Mouse (Mus musculus): Measurements from ENCODE around the gene Tmcc1. TPM values are rescaled to one million over a fixed set of nuclear protein-coding genes. Genes with fewer than 3 reads are reported as not detected.

Gene Tmcc1
- polyA plus RNA-seq, 1 experiment from 2014 or later: 21.0 TPM

DNA sequence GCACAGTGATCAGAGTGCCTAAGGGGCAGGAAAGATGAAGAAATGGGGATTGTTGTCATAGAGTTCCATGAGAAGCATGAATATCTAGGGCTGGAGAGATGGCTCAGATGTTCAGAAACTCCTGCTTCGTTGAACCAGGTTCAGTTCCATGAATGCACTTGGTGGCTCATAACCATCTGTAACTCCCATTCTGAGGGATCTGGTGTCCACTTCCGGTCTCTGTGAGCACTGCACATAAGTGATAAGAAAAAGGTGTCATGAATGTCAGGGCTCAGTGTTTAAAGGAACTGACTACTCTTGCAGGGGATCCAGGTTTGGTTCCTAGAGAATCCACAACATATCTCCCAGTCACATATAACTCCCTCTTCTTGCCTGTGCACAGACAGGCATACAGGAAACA, 6.4 kb upstream of the Tmcc1 start:
- no peak overlapping the region for H3K4me3 ChIP-seq (ENCODE audit: low read depth, low read length)
- H3K27ac ChIP-seq (ENCODE audit: low read depth, low read length): no peak overlapping the region
- no peaks in the 10 kb centered on the region for H3K9me3 ChIP-seq (ENCODE audit: control insufficient read depth, low read length)
- 84% methylated on average over 2 of the region's 2 CpGs for WGBS
- ATAC-seq (replicated peaks; ENCODE audit: low FRiP score) (no peak), DNase-seq (ENCODE audit: low spot score) (no peak)
- no peak overlapping the region for H3K4me2 ChIP-seq (ENCODE audit: low read depth, low read length, severe bottlenecking)
- H3K36me3 ChIP-seq (ENCODE audit: control insufficient read depth, insufficient read depth, low read length): no peaks in the 10 kb centered on the region
- H3K4me1 ChIP-seq (replicated peaks; ENCODE audit: control insufficient read depth, insufficient read depth, low read length): no peaks in the 10 kb centered on the region
- H3K9ac ChIP-seq (ENCODE audit: low read length): no peak overlapping the region
- no peaks in the 10 kb centered on the region for H3K27me3 ChIP-seq (ENCODE audit: control insufficient read depth, insufficient read depth, low read length)

DNA sequence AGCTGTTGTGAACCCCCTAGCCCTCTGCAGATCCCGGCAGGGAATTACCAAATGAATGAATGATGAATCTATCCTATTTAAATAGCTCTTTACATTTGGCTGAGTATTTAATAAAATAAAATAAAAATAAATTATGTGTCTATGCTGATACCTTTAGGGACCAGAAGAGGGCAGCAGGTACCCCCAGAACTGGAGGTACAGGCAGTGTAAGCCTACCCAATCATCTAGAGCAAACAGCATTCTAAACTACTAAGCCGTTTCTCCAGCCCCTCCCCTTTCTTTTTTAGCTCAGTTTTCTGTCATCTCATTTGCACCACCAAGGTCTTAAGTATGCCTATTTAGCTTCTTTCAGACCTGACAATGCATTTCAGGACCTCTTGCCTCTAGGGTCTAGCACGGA, 4.9 kb upstream of the Tmcc1 start:
- H3K36me3 ChIP-seq (ENCODE audit: control insufficient read depth, insufficient read depth, low read length): no peaks in the 10 kb centered on the region
- H3K9ac ChIP-seq (ENCODE audit: low read length): no peak overlapping the region
- peaks cover 2% of the 10 kb centered on the region; the same call in 1 of the 2 replicates for H3K4me1 ChIP-seq (replicated peaks; ENCODE audit: control insufficient read depth, insufficient read depth, low read length)
- H3K9me3 ChIP-seq (ENCODE audit: control insufficient read depth, low read length): no peaks in the 10 kb centered on the region
- 49% methylated on average over 3 of the region's 3 CpGs for WGBS
- H3K27ac ChIP-seq (ENCODE audit: low read depth, low read length): no peak overlapping the region
- no peak overlapping the region for H3K4me2 ChIP-seq (ENCODE audit: low read depth, low read length, severe bottlenecking)
- H3K27me3 ChIP-seq (ENCODE audit: control insufficient read depth, insufficient read depth, low read length): no peaks in the 10 kb centered on the region
- H3K4me3 ChIP-seq (ENCODE audit: low read depth, low read length): no peak overlapping the region
- no peak; the same call in 1 of the 2 replicates for ATAC-seq (replicated peaks; ENCODE audit: low FRiP score)
- no peak for DNase-seq (ENCODE audit: low spot score)

DNA sequence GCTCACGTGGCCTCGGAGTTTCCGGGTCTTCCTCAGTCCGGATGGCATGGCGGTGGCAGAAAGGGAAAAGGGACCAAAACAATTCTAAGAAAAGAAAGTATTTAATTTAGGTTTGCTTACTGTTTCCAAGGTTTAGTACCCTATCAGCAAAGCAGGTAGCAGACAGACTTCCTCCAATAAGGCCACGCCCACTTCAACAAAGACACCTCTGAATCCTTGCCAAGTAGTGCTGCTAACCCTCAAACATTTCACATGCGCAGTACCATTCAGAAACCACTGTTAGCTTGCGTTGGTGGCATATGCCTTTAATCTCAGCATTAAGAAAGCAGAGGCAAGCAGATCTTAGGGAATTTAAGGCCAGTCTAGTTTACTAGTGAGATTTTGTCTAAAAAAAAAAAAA, 2.5 kb upstream of the Tmcc1 start:
- WGBS: 68% methylated on average over 8 of the region's 8 CpGs
- Histone ChIP-seq H3K4me3 (ENCODE audit: low read depth, low read length) (no peak overlapping the region), H3K4me2 (ENCODE audit: low read depth, low read length, severe bottlenecking) (no peak overlapping the region), H3K27me3 (ENCODE audit: control insufficient read depth, insufficient read depth, low read length) (no peaks in the 10 kb centered on the region), H3K9ac (ENCODE audit: low read length) (no peak overlapping the region), H3K9me3 (ENCODE audit: control insufficient read depth, low read length) (no peaks in the 10 kb centered on the region), H3K27ac (ENCODE audit: low read depth, low read length) (no peak overlapping the region), H3K36me3 (ENCODE audit: control insufficient read depth, insufficient read depth, low read length) (no peaks in the 10 kb centered on the region), H3K4me1 (replicated peaks; ENCODE audit: control insufficient read depth, insufficient read depth, low read length) (peaks cover 4% of the 10 kb centered on the region; the same call in 1 of the 2 replicates)
- ATAC-seq (replicated peaks; ENCODE audit: low FRiP score): no peak
- DNase-seq (ENCODE audit: low spot score): no peak

DNA sequence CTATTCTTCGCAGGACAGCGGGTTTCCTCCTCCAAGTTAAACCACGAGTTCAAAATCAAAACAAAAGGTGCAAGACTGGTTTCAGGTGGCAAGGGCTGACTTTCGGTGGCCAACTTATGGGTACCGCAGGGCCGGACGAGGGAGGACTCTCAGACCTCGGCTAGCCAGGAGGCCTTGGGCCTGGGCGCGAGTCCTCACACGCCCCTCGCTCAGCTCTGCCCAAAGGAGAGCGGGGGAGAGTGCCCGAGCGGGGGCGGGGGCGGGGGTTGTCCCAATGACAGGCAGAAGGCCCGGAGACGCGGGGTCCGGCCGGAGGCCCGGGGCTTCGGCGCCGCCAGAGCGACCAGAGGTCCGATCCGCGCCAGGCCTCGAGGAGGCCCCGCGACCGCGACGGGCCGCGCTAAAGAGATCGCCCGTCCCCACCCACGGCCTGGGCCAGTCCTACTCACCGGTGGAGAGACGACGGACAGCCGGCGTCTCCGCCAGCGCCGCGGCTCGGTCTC, 426 bp downstream of the Tmcc1 start:
- H3K27me3 ChIP-seq (ENCODE audit: control insufficient read depth, insufficient read depth, low read length): no peaks in the 10 kb centered on the region
- H3K9me3 ChIP-seq (ENCODE audit: control insufficient read depth, low read length): no peaks in the 10 kb centered on the region
- DNase-seq (ENCODE audit: low spot score): peak; percentile 84
- H3K27ac ChIP-seq (ENCODE audit: low read depth, low read length): peak overlapping the region; percentile 50
- H3K4me3 ChIP-seq (ENCODE audit: low read depth, low read length): peak overlapping the region; percentile 87
- ATAC-seq (replicated peaks; ENCODE audit: low FRiP score): peak; percentile 89
- H3K36me3 ChIP-seq (ENCODE audit: control insufficient read depth, insufficient read depth, low read length): no peaks in the 10 kb centered on the region
- H3K4me1 ChIP-seq (replicated peaks; ENCODE audit: control insufficient read depth, insufficient read depth, low read length): peaks cover 4% of the 10 kb centered on the region; the same call in 1 of the 2 replicates
- H3K4me2 ChIP-seq (ENCODE audit: low read depth, low read length, severe bottlenecking): peak overlapping the region; percentile 89
- WGBS: under 1% methylated on average over 39 of the region's 51 CpGs
- H3K9ac ChIP-seq (ENCODE audit: low read length): peak overlapping the region; percentile 89

DNA sequence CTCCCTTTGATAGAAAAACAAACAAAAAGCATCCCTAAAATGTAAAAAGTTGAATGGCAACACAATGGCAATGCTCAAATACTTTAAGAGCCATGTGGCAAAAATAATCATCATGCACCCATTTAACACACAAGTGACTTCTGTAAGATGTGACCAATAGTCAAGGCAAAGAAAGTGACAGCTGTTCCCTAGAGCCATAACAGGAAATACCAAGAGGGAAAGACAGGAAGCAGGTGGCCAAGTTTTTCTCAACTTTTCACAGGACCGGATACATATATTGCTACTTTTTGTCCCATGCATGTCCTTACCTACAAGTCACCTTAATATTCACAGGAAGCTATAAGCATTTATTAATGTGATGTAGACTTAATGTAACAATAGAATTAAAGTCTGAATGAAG, 3.9 kb downstream of the Tmcc1 start:
- Histone ChIP-seq H3K27ac (ENCODE audit: low read depth, low read length) (no peak overlapping the region), H3K4me3 (ENCODE audit: low read depth, low read length) (no peak overlapping the region), H3K4me2 (ENCODE audit: low read depth, low read length, severe bottlenecking) (no peak overlapping the region), H3K4me1 (replicated peaks; ENCODE audit: control insufficient read depth, insufficient read depth, low read length) (peaks cover 4% of the 10 kb centered on the region; the same call in 1 of the 2 replicates), H3K9me3 (ENCODE audit: control insufficient read depth, low read length) (no peaks in the 10 kb centered on the region), H3K36me3 (ENCODE audit: control insufficient read depth, insufficient read depth, low read length) (no peaks in the 10 kb centered on the region), H3K27me3 (ENCODE audit: control insufficient read depth, insufficient read depth, low read length) (no peaks in the 10 kb centered on the region), H3K9ac (ENCODE audit: low read length) (no peak overlapping the region)
- WGBS: 80% methylated on average over 1 of the region's 1 CpGs
- DNase-seq (ENCODE audit: low spot score) (no peak), ATAC-seq (replicated peaks; ENCODE audit: low FRiP score) (no peak)

DNA sequence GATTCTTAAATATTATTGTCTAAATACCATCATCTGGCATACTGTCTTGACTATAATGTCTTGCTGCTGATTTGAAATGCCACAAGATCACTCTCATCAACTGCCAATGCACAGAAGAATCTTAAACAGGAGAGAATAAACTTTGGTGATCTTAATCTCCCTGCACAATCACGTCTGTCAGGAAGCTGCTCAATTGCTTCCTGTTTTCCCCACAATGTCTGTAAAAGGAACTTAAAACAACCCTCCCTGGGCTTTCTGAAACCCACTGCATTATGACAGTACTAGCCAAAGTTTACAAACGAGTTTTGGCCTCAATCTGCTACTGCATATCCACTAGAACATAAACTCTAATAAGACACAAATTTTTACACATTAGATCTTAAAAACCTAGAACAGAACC, 6.8 kb downstream of the Tmcc1 start:
- H3K4me2 ChIP-seq (ENCODE audit: low read depth, low read length, severe bottlenecking): no peak overlapping the region
- H3K36me3 ChIP-seq (ENCODE audit: control insufficient read depth, insufficient read depth, low read length): no peaks in the 10 kb centered on the region
- ATAC-seq (replicated peaks; ENCODE audit: low FRiP score): no peak
- H3K4me3 ChIP-seq (ENCODE audit: low read depth, low read length): no peak overlapping the region
- H3K27me3 ChIP-seq (ENCODE audit: control insufficient read depth, insufficient read depth, low read length): no peaks in the 10 kb centered on the region
- H3K9ac ChIP-seq (ENCODE audit: low read length): no peak overlapping the region
- WGBS: 54% methylated on average over 2 of the region's 2 CpGs
- no peak overlapping the region for H3K27ac ChIP-seq (ENCODE audit: low read depth, low read length)
- no peak for DNase-seq (ENCODE audit: low spot score)
- H3K9me3 ChIP-seq (ENCODE audit: control insufficient read depth, low read length): no peaks in the 10 kb centered on the region
- H3K4me1 ChIP-seq (replicated peaks; ENCODE audit: control insufficient read depth, insufficient read depth, low read length): 0 out of 2 replicates have a peak, but pooled peaks cover 2% of the 10 kb centered on the region

DNA sequence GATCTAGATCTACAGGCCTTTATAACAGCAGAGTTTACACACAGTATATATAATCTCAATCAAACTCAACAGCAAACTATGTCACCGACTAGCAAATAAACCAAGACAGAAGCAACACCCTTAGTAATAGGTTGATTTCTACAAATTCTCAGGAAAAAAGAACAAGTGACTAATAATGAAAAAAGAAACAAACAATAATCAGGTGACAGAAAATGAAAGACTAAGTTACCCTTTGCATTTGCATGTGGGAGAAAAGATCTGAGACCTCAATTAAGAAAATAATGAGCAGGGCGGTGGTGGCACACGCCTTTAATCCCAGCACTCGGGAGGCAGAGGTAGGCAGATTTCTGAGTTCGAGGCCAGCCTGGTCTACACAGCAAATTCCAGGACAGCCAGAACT, 9.8 kb downstream of the Tmcc1 start:
- DNase-seq (ENCODE audit: low spot score) (no peak), ATAC-seq (replicated peaks; ENCODE audit: low FRiP score) (no peak)
- WGBS: 92% methylated on average over 5 of the region's 5 CpGs
- Histone ChIP-seq H3K4me2 (ENCODE audit: low read depth, low read length, severe bottlenecking) (no peak overlapping the region), H3K4me3 (ENCODE audit: low read depth, low read length) (no peak overlapping the region), H3K36me3 (ENCODE audit: control insufficient read depth, insufficient read depth, low read length) (no peaks in the 10 kb centered on the region), H3K27me3 (ENCODE audit: control insufficient read depth, insufficient read depth, low read length) (no peaks in the 10 kb centered on the region), H3K27ac (ENCODE audit: low read depth, low read length) (no peak overlapping the region), H3K9me3 (ENCODE audit: control insufficient read depth, low read length) (no peaks in the 10 kb centered on the region), H3K4me1 (replicated peaks; ENCODE audit: control insufficient read depth, insufficient read depth, low read length) (no peaks in the 10 kb centered on the region), H3K9ac (ENCODE audit: low read length) (no peak overlapping the region)

DNA sequence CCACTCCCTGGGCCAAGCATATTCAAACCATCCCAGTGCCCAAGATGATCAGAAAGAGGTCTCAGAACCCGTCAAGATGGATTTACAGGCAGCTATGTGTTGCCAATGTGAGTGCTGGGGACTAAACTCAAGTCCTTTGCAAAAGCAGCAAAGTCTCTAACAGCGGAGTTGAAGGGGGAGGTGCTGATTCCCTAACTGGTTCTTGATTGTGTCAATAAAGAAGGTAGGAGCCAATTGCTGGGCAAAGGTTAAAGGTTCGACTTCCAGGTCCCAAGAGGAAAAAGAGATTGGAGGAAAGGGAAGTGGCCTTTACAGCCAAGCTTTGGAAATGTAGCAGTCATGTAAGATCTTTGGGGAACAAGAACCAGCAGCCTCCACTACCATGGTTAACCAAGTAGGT, 12.6 kb downstream of the Tmcc1 start:
- no peak for DNase-seq (ENCODE audit: low spot score)
- Histone ChIP-seq H3K4me3 (ENCODE audit: low read depth, low read length) (no peak overlapping the region), H3K36me3 (ENCODE audit: control insufficient read depth, insufficient read depth, low read length) (no peaks in the 10 kb centered on the region), H3K27ac (ENCODE audit: low read depth, low read length) (no peak overlapping the region), H3K27me3 (ENCODE audit: control insufficient read depth, insufficient read depth, low read length) (no peaks in the 10 kb centered on the region), H3K9me3 (ENCODE audit: control insufficient read depth, low read length) (no peaks in the 10 kb centered on the region), H3K4me2 (ENCODE audit: low read depth, low read length, severe bottlenecking) (no peak overlapping the region), H3K4me1 (replicated peaks; ENCODE audit: control insufficient read depth, insufficient read depth, low read length) (no peaks in the 10 kb centered on the region), H3K9ac (ENCODE audit: low read length) (no peak overlapping the region)
- no peak for ATAC-seq (replicated peaks; ENCODE audit: low FRiP score)
- 79% methylated on average over 3 of the region's 3 CpGs for WGBS

DNA sequence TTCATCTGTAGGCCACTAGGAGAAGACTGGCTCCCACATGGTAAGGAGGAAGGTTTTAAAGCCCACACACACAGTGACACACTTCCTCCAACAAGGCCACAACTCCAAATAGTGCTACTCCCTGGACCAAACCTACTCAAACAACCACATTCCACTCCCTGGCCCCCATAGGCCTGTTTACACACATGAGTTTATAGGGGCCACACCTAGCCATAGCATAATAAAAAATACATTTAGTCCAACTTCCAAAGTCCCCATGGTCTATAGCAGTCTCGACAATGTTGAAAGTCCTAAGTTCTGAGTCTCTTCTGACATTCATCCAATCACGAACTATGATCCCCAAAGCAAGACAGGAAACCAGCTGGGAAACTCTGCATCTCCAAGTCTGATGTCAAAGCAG, 14.9 kb downstream of the Tmcc1 start:
- Histone ChIP-seq H3K9me3 (ENCODE audit: control insufficient read depth, low read length) (no peaks in the 10 kb centered on the region), H3K9ac (ENCODE audit: low read length) (no peak overlapping the region), H3K4me1 (replicated peaks; ENCODE audit: control insufficient read depth, insufficient read depth, low read length) (no peaks in the 10 kb centered on the region), H3K27ac (ENCODE audit: low read depth, low read length) (no peak overlapping the region), H3K36me3 (ENCODE audit: control insufficient read depth, insufficient read depth, low read length) (no peaks in the 10 kb centered on the region), H3K4me2 (ENCODE audit: low read depth, low read length, severe bottlenecking) (no peak overlapping the region), H3K4me3 (ENCODE audit: low read depth, low read length) (no peak overlapping the region), H3K27me3 (ENCODE audit: control insufficient read depth, insufficient read depth, low read length) (no peaks in the 10 kb centered on the region)
- DNase-seq (ENCODE audit: low spot score): no peak
- ATAC-seq (replicated peaks; ENCODE audit: low FRiP score): no peak
- 92% methylated on average over 2 of the region's 2 CpGs for WGBS
